Mouse (Mus musculus) kidney, adult 10 weeks (tissue): ENCODE data around the gene Ntrk1. TPM values are rescaled to one million over a fixed set of nuclear protein-coding genes. Genes with fewer than 3 reads are reported as not detected.

Experiments used
- polyA plus RNA-seq: library from polyadenylated mRNA; stranded (reverse); fragments of 350-450 nt; fragmentation: Illumina TruSeq; extraction: RNeasy Lipid Tissue Mini Kit (QIAGEN cat#74804); gene quantifications from one replicate; pipeline ENCODE4 v1.2.3, GENCODE M21; 2014; ENCODE audit warnings: low read depth, low replicate concordance

Gene Ntrk1
- not detected for polyA plus RNA-seq

GRCm38 (mm10) chr3:87794922-87795325, at the start of gene Ntrk1:
Gene Ntrk1, minus strand, starts transcription at chr3:87795162.

GRCm38 (mm10) chr3:87824206-87824605, 29.2 kb upstream of the Ntrk1 start, which contains the start of gene Pear1:
Gene Pear1, minus strand, starts transcription at chr3:87824306.

GRCm38 (mm10) chr3:87796736-87797334, 1.9 kb upstream of the Ntrk1 start, which contains the start of gene Insrr:
Gene Insrr, plus strand, starts transcription at chr3:87796951.

GRCm38 (mm10) chr3:87748431-87748830, 46.5 kb downstream of the Ntrk1 start, which contains the start of gene Lrrc71:
Gene Lrrc71, minus strand, starts transcription at chr3:87748625.

Other genes starting within 250 kb of the Ntrk1 start
- 22.6 TPM for gene Arhgef11, start 177.6 kb downstream of the Ntrk1 start, polyA plus RNA-seq
- gene Lrrc71, start 46.5 kb downstream of the Ntrk1 start, polyA plus RNA-seq = not detected
- gene Insrr, start 1.8 kb upstream of the Ntrk1 start, polyA plus RNA-seq = 1.1 TPM
- 0.89 TPM for gene Pear1, start 29.1 kb upstream of the Ntrk1 start, polyA plus RNA-seq
- gene Sh2d2a, start 51.6 kb upstream of the Ntrk1 start, polyA plus RNA-seq = not detected
- 3.1 TPM for gene Prcc, start 90.4 kb upstream of the Ntrk1 start, polyA plus RNA-seq
- 129 TPM for gene Hdgf, start 111.2 kb upstream of the Ntrk1 start, polyA plus RNA-seq
- 80.9 TPM for gene Mrpl24, start 124.3 kb upstream of the Ntrk1 start, polyA plus RNA-seq
- 16.4 TPM for gene Isg20l2, start 135.2 kb upstream of the Ntrk1 start, polyA plus RNA-seq
- 4.0 TPM for gene Rrnad1, start 135.6 kb upstream of the Ntrk1 start, polyA plus RNA-seq
- not detected for gene Crabp2, start 153.5 kb upstream of the Ntrk1 start, polyA plus RNA-seq
- 14.6 TPM for gene Nes, start 175.9 kb upstream of the Ntrk1 start, polyA plus RNA-seq
- not detected for gene Bcan, start 205.1 kb upstream of the Ntrk1 start, polyA plus RNA-seq
- not detected for gene Hapln2, start 232.4 kb upstream of the Ntrk1 start, polyA plus RNA-seq
- gene Gpatch4, start 247.9 kb upstream of the Ntrk1 start, polyA plus RNA-seq = 5.6 TPM